Mouse (Mus musculus) E14TG2a.4 (cell line): ENCODE results near the gene Fbxl2.

Source experiments
- CTCF ChIP-seq: conservative IDR thresholded peaks from 2 replicates; pipeline ENCODE4 v1.5.1; 2014; ENCODE audit warnings: low read length
- POU5F1 ChIP-seq: IDR thresholded peaks from 2 replicates; pipeline ENCODE4 v1.6.1; 2014; ENCODE audit warnings: low read length, borderline replicate concordance

DNA sequence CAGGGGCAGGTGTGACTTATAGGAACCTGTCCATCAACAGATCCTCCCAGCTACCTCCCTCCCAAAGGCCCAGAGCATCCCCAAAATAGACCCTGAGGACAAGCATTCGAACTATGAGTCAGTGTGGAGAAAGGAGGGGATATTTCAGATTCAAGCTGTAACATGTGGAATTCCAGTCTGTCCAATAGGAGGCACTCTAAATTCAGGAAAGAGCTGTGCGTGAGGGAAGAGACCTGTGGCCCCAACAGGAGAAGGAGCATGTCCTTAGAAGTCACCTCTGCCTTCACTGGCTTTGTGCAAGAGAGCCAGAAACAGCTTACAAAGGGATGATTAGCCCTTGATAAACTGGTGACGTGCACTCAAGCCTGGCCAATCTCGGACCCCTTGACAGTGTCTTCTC, 5.0 kb downstream of the Fbxl2 start:
- TF ChIP-seq CTCF: 0 out of 2 replicates have a peak, but pooled peaks have one; percentile 13
- TF ChIP-seq POU5F1: no peak
